Mouse (Mus musculus): ENCODE data around the gene Mup4. TPM values are rescaled to one million over a fixed set of nuclear protein-coding genes. Genes with fewer than 3 reads are reported as not detected.

Gene Mup4
- total and polyA plus RNA-seq, 3 experiments: not detected

- Histone ChIP-seq H3K36me3 (replicated peaks in 1 of 2; ENCODE audit: control insufficient read depth in 1 of 2, insufficient read depth in 1 of 2, low read length in 1 of 2) (no peaks in the 10 kb centered on the region), H3K9ac (ENCODE audit: insufficient read depth, low read depth) (no peak within 1 kb of the TSS), H3K4me3 (replicated peaks in 1 of 3; ENCODE audit: low read depth in 2 of 3, low read length in 2 of 3, poor library complexity in 1 of 3) (no peak within 1 kb of the TSS), H3K27ac (ENCODE audit: insufficient read depth, low read depth) (no peak within 1 kb of the TSS), H3K4me2 (ENCODE audit: insufficient read depth, low read depth, poor library complexity, severe bottlenecking) (0 out of 2 replicates have a peak within 1 kb of the TSS, but pooled peaks have one; percentile 10), H3K79me2 (replicated peaks; ENCODE audit: control insufficient read depth, extremely low read depth, insufficient read depth, poor library complexity, severe bottlenecking) (no peaks in the 10 kb centered on the region), H3K9me3 (replicated peaks; ENCODE audit: low read length) (no peaks in the 10 kb centered on the region), H3K4me1 (ENCODE audit: control insufficient read depth in 1 of 2, insufficient read depth in 2 of 2) (peaks cover 0 to 4% of the 10 kb centered on the region in 2 experiments; a peak in 1 of 4 replicates), H3K27me3 (replicated peaks) (no peaks in the 10 kb centered on the region)
- peak; percentile 4 for DNase-seq (ENCODE audit: extremely low read depth)
- dilution Hi-C loops (cut with MboI; ENCODE audit: extremely low pct_ligation_motif_present, extremely low pct_unique_long_range_greater_than_20kb, low sequenced_read_pairs) (no loop called here), in situ Hi-C loops (cut with MboI; ENCODE audit: low pct_ligation_motif_present, low pct_unique_long_range_greater_than_20kb, low sequenced_read_pairs) (no loop called here)
- TF ChIP-seq TCF12 (IDR thresholded peaks at IDR 0.05; ENCODE audit: low read depth, low read length) (no peak), GABPA (IDR thresholded peaks at IDR 0.05; ENCODE audit: insufficient replicate concordance, low read depth, low read length) (no peak), POLR2AphosphoS2 (IDR thresholded peaks at IDR 0.05; ENCODE audit: low read depth, low read length) (no peak), IRF4 (IDR thresholded peaks at IDR 0.05; ENCODE audit: low read depth, low read length) (peak; percentile 64), ETS1 (conservative IDR thresholded peaks at IDR 0.05; ENCODE audit: low read depth, low read length) (no peak), USF1 (IDR thresholded peaks at IDR 0.05; ENCODE audit: low read depth, low read length) (no peak), UBTF (IDR thresholded peaks at IDR 0.05; ENCODE audit: low read depth, low read length) (no peak), CHD1 (IDR thresholded peaks at IDR 0.05; ENCODE audit: low read depth, low read length) (no peak), NRF1 (IDR thresholded peaks at IDR 0.05; ENCODE audit: low read depth, low read length) (no peak), NELFE (IDR thresholded peaks at IDR 0.05; ENCODE audit: low read depth, low read length) (no peak), MAFK (IDR thresholded peaks at IDR 0.05; ENCODE audit: insufficient replicate concordance, low read length) (no peak), E2F4 (IDR thresholded peaks at IDR 0.05; ENCODE audit: insufficient replicate concordance, low read depth, low read length) (no peak), ZKSCAN1 (IDR thresholded peaks at IDR 0.05; ENCODE audit: borderline replicate concordance, low read depth, low read length) (no peak), PAX5 (IDR thresholded peaks at IDR 0.05; ENCODE audit: low read length) (no peak), SMC3 (IDR thresholded peaks at IDR 0.05; ENCODE audit: low read depth, low read length) (no peak), ZMIZ1 (IDR thresholded peaks at IDR 0.05; ENCODE audit: low read depth, low read length) (no peak), MXI1 (IDR thresholded peaks at IDR 0.05; ENCODE audit: low read depth, low read length) (no peak), ZNF384 (IDR thresholded peaks at IDR 0.05; ENCODE audit: low read depth, low read length) (no peak), BHLHE40 (IDR thresholded peaks at IDR 0.05; ENCODE audit: low read depth, low read length) (peak; percentile 27; the same call in 1 of the 2 replicates), ELF1 (IDR thresholded peaks at IDR 0.05; ENCODE audit: low read depth, low read length) (no peak), POLR2A (IDR thresholded peaks at IDR 0.05; ENCODE audit: low read depth, low read length) (no peak), RCOR1 (conservative IDR thresholded peaks at IDR 0.05; ENCODE audit: low read depth, low read length) (no peak), CTCF (conservative IDR thresholded peaks at IDR 0.05 in 1 of 2, IDR thresholded peaks at IDR 0.05 in 1 of 2; ENCODE audit: low read depth in 2 of 2, low read length in 2 of 2) (no peak), MEF2A (IDR thresholded peaks at IDR 0.05; ENCODE audit: borderline replicate concordance, low read depth, low read length) (no peak), MYC (IDR thresholded peaks at IDR 0.05; ENCODE audit: low read depth, low read length) (no peak), JUND (conservative IDR thresholded peaks at IDR 0.05; ENCODE audit: low read depth, low read length) (peak; percentile 62), HCFC1 (IDR thresholded peaks at IDR 0.05; ENCODE audit: low read depth, low read length) (no peak), JUN (IDR thresholded peaks at IDR 0.05; ENCODE audit: insufficient read depth, low read depth, low read length) (peak; percentile 38; the same call in 1 of the 2 replicates), MAZ (IDR thresholded peaks at IDR 0.05; ENCODE audit: low read depth, low read length) (no peak), KAT2A (IDR thresholded peaks at IDR 0.05; ENCODE audit: insufficient replicate concordance, low read length) (no peak), CHD2 (IDR thresholded peaks at IDR 0.05; ENCODE audit: low read length) (no peak), EP300 (IDR thresholded peaks at IDR 0.05; ENCODE audit: low read length) (0 out of 2 replicates have a peak, but pooled peaks have one; percentile 40), RAD21 (IDR thresholded peaks at IDR 0.05; ENCODE audit: low read depth, low read length) (no peak), TBP (conservative IDR thresholded peaks at IDR 0.05; ENCODE audit: low read depth, low read length) (no peak), ZC3H11A (IDR thresholded peaks at IDR 0.05; ENCODE audit: low read depth, low read length) (no peak), SIN3A (IDR thresholded peaks at IDR 0.05; ENCODE audit: low read length) (no peak), USF2 (conservative IDR thresholded peaks at IDR 0.05; ENCODE audit: low read depth, low read length) (no peak), MAX (IDR thresholded peaks at IDR 0.05; ENCODE audit: low read length) (no peak)
Measured at GRCm38 (mm10) chr4:59963405-59964344, 3.2 kb upstream of the Mup4 start, which contains the start of gene Mup6. Mup6 (plus strand) TSS chr4:59964294.
